Mouse (Mus musculus) spleen, postnatal 36 days (tissue): ENCODE measurements at regions not wholly inside any gene's neighbourhood (a gene's known extent, or its start where the extent isn't known, plus 50 kb on each side); places are given as distances from the start of the nearest gene placed in this dataset.

Experiments used
- DNase-seq, 2 experiments: peaks; one replicate each; pipeline ENCODE4 v3.0.0; 2022; ENCODE audit warnings: low spot score in 2 of 2, mixed read lengths in 1 of 2

DNA sequence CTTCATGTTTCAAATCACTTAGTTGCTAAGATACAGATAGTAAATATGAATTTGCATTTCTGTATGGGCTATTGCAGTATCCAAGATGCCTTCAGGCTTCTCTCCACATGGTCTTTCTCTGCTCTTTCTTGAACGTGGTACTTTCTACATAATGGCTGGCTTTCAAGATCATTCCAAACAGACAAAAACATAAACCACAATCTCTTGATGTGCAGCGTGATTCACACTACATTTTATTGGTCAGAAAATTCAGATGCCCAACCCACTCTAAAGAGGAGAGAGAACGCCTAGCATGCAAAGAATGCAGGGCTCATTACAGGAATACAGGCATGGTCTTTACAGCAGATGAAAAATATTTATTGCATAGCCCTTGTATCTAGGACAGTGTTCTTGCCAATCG lies 235.2 kb downstream of the Papss1 start:
- no peak for DNase-seq

DNA sequence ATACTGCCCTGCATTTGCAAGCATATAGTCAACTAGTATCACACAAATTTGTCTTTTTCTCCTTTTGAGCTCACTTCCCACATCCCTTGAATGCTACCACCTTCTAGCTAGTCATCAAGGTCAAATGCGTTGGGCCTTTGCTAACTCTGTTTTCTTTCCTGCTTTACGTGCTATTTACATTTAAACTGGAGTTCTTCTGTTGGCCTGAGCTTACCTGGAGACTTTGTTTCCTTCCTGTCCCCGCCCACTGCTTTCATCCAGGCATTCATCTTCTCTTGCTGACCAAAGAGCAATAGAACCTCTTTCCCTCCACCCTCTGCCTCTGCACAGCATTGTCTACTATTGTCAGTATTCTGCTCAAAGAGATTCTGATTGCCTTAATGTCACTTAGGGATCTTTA lies 237.0 kb downstream of the Papss1 start:
- DNase-seq, result no peak

DNA sequence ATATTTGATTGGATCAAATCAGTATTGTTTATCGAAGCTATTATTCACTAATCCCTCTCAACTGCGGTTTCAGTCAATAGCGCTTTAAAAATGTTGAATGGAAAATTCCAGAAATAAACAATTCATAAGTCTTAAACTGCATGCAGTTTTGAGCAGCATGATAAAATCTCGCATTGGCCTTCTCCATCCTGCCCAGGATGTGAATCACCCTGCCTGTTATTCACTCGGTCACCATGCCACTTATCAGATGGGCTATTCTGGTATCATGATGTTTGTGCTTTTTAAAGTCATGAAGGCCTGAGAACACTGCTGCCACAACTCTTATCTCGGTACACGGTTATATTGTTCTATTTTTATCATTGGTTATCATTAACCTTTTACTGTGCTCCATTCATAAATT lies 238.3 kb downstream of the Papss1 start:
- no peak for DNase-seq

DNA sequence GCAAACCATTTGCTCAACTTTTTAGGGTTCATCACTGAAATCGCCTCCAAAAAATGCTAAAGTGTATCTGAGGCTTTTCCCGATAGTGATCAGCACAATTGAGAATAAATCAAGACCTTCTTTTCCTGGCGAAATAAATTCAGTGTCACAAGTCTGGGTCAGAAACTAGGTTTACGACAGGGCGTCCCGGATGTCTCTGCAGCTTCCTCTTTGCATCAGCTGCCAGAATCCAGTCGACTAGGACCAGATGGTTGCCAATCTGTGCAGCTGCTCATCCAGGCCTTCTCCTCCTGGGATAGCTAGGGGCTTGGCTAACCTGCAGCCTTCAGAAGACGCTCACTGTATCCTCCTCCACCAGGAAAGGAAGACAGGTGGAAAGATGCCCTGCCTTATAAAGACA lies 243.6 kb downstream of the Papss1 start:
- DNase-seq, result no peak

DNA sequence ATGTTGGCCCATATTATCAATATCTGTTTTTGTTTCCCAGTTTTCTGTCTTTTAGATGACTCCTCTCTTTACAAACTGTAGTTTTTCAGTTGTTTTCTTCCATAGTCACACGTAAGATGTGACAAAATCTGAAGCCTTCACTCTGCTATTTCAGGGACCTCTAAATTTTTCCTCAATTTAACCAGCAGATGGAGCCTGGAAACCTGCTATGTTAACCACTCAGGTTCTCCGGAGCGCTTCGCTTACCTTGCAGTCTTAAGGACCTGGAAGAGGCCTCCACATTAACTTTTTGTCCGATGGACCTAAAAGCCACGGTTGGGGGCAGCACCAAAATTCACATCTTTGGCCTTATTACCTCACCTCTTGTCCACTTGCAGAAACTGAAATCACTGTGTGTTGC lies 248.4 kb downstream of the Papss1 start:
- DNase-seq, result no peak

DNA sequence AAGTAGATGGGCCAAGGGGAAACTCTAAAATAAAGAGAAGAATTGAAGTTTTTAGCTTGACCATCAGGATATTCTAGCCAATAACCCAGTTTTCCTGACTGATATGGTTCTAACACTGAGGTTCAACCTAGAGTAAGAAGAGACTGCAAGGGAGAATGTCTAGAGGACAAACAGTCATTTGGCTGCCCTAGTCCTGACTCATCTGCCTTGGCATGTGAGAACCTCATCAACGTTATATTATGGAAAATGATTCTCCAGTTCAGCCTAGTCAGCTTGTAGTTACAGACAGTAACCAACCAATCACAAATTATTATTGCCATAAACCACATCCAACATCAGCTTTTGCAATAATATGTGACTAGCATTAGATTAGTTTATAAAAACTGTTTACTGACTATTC lies 254.2 kb downstream of the Papss1 start:
- DNase-seq, result no peak

DNA sequence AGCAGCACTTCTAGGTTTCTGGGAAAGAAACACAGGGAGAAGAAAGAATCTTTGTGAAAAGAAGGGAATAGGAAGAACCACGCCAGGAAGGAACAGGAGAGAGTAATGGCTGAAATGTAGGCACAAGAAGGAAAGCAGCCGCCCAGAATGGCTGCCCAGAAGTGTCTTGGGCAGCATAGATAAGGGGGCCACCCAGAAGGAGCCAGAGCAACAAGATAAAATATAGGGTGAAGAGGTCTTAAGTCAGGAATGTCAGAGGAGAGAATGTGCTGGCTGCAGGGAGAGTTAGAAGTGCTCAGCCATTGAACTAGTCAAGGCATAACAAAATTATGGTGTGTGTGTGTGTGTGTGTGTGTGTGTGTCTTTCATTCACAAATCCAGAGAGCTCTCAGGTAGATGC lies 227.7 kb upstream of the Dkk2 start:
- DNase-seq, result no peak

DNA sequence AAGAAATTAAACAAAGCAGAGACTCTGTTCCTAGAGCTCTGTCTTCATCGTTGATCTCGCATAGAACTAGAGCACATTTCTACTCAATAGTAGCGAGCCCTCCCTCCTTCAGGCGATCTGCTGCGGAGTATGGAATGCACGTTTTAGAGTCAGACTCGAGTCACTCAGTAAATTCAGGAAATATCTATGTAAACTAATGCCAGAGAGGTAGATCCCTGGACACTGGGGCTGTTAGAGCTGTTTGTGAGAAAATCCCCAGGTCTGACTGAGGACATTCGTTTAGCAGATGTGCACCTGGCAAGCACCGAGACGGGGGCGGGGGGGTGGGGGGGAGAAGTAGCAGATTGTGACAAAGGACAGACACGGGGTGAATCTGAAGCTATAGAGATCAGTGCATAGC lies 226.0 kb upstream of the Dkk2 start:
- no peak for DNase-seq

DNA sequence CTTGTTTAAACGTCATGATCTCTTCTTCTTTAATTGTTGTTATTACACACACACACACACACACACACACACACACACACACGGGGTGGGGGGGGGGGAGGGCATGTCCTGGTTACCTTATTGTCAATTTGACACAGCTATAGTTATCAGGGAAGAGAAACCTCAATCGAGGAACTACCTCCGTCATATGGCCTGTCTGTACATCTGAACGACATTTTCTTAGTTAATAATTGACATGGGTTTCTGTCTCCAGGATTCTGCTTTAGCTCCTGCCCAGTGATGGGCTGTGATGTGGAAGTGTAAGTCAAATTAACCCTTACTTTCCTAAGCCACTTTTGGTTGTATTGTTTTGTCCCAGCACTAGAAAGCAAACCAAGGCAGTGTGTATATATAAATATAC lies 220.0 kb upstream of the Dkk2 start:
- no peak for DNase-seq

DNA sequence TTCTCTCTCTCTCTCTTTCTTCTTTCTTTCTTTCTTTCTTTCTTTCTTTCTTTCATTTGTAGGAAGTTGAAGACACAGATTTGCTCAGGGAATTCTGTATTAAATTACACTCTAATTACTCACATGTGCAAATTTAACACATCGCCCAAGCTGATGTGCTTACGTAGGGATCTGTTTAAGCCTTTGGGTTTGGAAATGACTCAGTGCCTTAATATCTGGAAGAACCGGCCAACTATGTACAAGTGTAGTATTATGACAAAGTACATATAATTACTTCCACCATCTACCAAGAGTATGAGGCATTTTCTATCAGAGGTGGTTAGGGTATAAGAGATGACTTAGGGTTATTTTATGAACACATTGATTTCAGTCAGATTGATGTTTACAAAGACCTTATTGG lies 217.8 kb upstream of the Dkk2 start:
- no peak for DNase-seq

DNA sequence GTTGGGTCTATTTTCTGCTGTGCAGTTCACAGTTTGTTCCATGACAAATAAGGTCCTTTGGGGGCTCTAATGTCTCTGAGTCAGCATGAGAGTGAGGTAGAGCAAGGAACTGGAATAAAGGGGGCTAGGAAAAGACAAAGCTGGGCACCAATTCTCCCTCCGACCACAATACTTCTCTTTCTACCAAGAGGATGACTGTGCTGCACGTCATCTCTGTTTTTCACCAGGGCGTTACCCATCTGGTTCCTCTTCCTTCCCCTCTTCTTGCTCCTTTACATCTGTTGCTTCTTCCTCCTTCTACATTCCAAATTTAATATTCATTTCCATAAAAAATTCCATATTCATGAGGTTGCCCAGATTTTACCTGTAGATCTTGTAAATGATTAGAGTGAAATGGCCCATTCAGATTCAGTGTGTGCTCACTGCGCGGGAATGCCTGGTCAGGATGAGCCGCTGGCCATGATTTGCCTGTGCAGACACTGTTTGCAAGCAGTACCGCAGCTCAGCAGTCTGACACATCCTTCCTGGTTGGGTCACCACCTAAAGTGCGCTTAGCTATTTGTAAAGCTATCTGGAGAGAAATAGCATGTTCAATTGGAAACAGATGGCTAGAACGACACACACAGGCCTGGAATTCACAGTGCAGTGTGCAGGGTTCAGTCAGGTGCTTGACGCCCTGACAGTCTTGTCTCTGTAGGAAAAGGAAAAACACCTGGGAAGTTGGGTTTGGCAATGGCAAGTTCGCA lies 216.7 kb upstream of the Dkk2 start:
- no peak for DNase-seq

DNA sequence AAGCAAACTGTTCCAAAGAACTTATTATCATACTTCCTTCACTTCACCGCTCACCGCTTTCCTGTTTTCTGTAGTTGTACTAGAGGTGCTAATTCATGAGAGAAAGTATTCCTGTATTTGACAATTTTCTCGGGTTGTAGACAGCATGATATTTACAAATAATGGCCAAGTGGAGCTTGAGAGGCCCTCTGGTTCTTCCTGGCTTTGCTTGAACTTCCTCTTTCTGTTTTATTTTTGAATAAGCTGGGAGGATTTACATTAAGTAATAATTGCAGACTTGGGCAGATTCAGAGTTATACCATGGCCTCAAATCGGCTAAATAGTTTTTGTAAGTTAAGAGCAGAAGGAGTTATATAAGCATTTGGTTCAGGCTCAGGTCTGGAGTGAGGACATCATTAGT lies 215.8 kb upstream of the Dkk2 start:
- no peak for DNase-seq

DNA sequence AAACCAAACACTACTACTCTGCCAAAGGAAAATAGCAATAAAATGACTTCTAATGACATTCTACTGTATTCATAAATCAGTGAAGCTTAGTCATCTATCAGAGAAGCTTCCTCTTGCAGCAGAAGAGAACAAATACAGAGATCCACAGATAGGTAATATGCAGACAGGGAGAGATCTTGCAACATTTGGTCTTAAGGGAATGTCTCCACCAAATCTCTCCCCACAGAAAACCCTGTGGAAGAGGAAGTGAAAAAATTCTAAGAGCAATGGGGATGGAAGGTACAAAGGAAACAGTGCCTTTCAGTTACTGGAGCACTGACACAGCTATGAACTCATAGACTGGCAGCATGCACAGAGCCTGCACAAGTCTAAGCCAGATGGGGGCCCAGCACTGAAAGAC lies 202.4 kb upstream of the Dkk2 start:
- no peak for DNase-seq

DNA sequence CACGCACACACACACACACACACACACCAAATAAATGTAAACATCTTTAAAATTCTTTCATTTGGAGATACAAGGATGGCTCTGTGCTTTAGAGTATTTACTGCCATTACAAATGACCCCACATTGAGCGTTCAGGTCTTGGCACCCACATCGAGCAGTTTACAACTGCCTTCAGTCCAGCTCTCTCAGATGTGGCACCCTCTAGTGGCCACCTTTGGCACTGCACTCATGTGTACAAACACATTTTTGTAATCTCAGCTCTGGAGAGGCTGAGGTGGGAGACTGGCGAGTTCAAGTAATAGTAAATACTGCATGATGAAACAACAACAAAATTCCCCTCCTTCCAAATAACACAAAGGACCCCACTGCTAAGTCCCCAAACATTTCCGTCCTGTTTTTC lies 198.6 kb upstream of the Dkk2 start:
- DNase-seq, result no peak

DNA sequence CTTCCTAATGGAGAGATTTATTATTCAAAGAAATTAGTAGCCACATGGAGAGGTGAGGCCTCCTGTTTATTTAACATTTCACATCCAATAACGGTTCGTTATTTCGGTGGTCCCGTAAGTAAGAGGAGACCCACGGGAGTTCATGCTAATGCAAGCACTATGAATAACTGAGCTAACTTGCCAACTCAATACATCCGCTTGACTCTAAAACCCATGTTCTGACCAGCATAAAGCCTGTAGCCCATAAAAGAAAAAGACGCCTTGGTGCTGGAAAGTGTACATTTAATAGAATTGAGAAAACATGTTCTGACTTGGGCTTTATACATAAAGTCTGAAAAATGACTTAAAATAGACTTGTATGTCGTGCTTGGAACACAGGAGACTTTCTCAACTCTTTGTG lies 198.1 kb upstream of the Dkk2 start:
- no peak for DNase-seq

DNA sequence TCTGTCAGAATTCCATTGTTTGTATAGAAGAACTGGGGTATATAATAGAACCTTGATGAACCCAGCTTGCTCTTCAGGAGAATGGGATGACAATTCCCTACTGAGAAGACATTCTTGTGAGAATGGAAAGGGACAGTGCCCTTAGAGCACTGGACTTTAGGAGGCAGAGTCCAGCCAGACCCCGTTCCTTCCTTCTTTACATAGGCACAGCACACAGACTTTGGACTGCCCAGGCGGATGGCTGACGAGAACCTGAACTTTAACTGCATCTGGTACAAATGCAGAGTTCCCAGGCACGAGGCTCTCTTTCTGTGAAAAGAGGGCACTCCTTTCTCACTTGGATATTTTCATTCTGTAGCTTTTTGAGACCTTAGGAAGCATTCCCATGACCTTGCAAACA lies 197.4 kb upstream of the Dkk2 start:
- DNase-seq, result no peak

DNA sequence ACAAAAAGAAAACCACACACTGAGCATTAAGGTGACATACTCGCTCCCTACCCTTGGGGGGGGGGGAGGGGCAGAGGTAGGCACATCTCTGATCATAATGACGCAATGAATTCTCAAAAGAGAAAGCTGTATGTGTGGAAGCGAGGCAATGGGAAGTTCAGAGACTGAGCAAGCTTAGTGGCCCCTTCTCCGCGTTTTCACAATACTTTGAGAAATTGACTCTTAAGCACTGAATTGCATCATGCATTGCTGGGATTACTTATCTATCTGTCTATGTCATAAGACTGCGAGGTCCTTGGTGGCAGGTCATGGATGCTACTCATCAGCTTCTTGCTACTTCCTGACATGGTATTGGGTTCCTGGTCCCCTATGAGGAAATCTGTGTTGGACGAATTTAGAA lies 193.2 kb upstream of the Dkk2 start:
- DNase-seq, result no peak

DNA sequence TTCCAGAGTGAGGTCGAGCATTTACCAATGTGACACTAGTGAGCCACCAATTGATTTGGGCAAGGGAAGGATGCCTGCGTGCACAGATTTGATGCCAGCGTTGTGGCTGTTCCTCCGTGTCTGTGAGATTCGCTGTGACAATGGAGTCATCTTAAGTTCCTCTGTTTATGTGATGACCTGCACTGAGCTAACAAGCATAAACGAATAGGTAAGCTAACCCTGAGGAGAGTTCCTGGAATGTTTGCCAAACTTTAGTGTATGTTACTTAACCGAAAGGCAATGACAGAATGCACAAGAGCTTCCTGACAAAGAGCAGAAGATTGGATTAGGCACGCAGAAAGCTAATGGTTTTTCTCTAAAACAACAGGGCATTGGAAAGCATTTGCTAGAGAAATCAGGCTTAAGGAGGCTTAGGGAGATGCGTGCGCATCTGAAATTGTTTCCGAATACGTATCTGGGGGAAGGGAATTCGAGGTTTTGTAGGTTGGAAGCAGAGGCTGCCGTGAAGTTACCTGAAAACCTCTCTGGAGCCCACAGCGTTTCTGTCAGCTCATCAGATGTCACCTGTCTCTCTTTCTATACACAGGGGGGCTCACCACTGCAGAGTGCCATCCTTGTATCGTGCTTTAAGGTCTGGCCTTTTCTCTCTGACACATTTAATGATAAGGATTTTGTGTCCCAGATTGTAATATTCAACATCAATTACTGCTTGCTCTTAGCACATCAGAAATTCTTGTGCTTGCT lies 191.9 kb upstream of the Dkk2 start:
- DNase-seq, result no peak

DNA sequence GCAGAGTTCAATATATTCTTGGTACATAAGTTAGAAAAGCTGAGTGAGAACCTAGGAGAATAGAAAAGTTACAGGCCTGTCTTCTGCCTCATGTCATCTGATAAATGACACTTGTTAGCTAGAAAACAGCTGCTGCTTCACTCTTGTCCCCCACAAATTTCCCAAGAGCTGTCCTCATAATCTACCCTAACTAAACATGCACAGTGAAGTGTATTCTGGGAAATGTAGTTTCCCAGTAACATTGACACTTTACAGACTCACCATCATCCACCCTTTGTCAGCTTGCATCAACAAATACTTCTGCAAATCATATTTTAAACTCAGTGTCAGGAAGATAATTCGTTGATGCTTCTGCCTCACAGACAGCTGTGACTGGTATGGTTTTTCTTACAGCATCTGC lies 190.0 kb upstream of the Dkk2 start:
- no peak for DNase-seq

DNA sequence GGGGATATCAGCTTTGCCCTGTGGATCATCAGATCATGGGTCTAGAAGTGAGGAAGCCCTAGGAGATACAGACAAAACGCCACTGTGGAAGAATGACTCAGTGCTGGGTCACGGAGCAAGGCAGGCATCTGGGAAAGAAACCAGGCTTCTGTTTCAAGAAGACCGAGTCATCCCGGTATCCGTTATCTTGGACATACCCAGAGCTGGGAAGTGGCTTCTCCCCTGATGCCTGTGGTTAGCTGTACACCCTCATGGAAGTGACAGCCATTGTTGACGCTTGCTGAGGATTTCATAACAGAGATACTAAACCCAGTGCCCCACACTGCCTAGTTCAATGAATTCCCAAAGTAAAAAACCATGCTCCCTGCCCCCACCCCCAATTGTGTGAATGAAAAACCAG lies 171.6 kb upstream of the Dkk2 start:
- no peak for DNase-seq

DNA sequence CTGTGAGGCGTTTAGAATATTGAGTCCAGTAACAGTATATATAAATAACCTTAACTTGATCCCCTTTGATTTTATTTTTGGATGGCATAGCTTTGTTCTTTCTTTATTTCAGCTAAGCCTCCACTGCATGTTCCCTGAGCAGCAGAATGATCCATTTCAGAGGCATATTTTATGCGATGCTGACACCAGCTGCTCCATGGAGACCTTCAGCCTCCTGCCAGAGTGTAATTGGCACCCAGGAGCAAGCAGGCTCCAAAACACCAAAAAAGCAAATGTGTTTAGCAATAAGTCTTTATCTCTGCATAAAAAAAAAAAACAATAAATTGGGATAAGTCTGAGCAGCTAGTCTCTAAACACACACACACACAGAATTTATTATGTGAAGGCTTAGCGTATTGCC lies 170.7 kb upstream of the Dkk2 start:
- DNase-seq, result no peak

DNA sequence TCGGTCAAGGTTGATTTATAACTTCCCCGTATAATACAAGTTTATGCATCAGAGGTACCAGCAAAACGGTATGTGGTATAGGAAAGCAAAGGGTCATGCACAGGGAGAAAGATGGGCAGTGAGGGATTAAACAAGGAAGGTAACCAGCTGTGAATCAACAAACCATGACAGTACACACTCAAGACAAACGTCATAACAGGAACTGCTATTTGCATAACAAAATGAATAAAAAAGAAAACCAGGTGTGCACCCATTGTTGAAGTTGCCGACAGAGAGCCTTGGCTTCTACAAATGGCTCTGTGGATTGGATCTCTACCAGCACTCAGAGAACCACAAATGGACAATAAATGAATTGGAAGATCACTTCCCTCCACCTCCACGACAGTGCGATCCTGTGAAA lies 170.1 kb upstream of the Dkk2 start:
- DNase-seq, result no peak

DNA sequence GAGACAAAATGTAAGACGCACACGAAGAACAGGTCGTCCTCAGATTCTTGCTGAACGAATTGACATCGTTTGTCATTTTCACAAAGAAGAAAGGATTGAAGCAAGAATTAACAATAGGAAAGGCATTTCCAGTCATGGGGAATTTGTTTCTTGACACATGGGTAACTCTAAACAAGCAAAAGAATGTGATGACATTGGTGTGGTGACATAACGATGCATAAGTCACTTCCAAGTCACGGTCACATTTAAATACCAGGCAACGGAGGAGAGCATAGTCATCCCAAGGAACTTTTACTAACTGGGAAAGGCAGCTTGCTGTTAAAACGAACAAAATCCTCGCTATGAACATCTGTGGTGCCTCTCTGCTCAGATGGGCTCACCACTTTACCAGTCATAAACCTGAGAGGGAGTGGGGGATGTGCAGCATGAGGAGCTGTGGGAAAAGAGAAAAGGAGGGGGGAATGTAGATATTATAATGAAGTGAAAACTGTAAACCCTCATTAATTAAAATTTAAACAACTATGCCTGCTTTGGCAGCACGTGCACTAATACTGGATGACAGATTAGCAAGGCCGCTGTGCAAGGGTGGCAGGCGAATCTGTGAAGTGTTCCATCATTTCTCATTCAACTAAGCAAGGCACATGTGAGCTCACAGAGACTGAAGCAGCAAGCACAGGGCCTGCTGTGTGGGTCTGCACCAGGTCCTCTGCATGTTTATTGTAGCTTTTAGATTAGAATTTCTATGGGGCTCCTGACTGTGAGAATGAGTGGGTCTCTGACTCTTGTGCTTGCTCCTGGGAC lies 167.2 kb upstream of the Dkk2 start:
- no peak for DNase-seq
